Mouse (Mus musculus): ENCODE data around the gene Katnal1. TPM values are rescaled to one million over a fixed set of nuclear protein-coding genes. Genes with fewer than 3 reads are reported as not detected.

Katnal1 gene
- polyA plus RNA-seq, 1 experiment from 2014 or later = 14.2 TPM

- Histone ChIP-seq H3K9me3 (ENCODE audit: low read depth, low read length) (peaks cover 8% of the 10 kb centered on the region; the same call in 1 of the 2 replicates), H3K4me3 (ENCODE audit: low read depth, low read length) (no peak overlapping the region), H3K36me3 (ENCODE audit: insufficient read depth) (no peaks in the 10 kb centered on the region), H3K27me3 (ENCODE audit: insufficient read depth, low read length) (no peaks in the 10 kb centered on the region), H3K4me1 (ENCODE audit: insufficient read depth) (0 out of 2 replicates have a peak, but pooled peaks cover 2% of the 10 kb centered on the region), H3K9ac (no peak overlapping the region), H3K27ac (ENCODE audit: low read depth) (0 out of 2 replicates have a peak overlapping the region, but pooled peaks have one; percentile 28), H3K4me2 (no peak overlapping the region)
- ATAC-seq (ENCODE audit: insufficient read depth) = peak; percentile 50
- DNase-seq = peak; percentile 40
- no peak for TF ChIP-seq CTCF (IDR thresholded peaks at IDR 0.05; ENCODE audit: low read depth)
- WGBS = 50% methylated on average over 11 of the region's 11 CpGs
Measured at GRCm38 (mm10) chr5:148939948-148940382, 10.8 kb upstream of the Katnal1 start.

- Histone ChIP-seq H3K4me3 (ENCODE audit: low read depth, low read length) (no peak overlapping the region), H3K9me3 (ENCODE audit: low read depth, low read length) (peaks cover 4% of the 10 kb centered on the region; the same call in 1 of the 2 replicates), H3K27me3 (ENCODE audit: insufficient read depth, low read length) (no peaks in the 10 kb centered on the region), H3K4me1 (ENCODE audit: insufficient read depth) (0 out of 2 replicates have a peak, but pooled peaks cover 2% of the 10 kb centered on the region), H3K27ac (ENCODE audit: low read depth) (no peak overlapping the region), H3K9ac (no peak overlapping the region), H3K4me2 (no peak overlapping the region), H3K36me3 (ENCODE audit: insufficient read depth) (no peaks in the 10 kb centered on the region)
- 59% methylated on average over 3 of the region's 3 CpGs for WGBS
- no peak for TF ChIP-seq CTCF (IDR thresholded peaks at IDR 0.05; ENCODE audit: low read depth)
- ATAC-seq (ENCODE audit: insufficient read depth) (no peak), DNase-seq (no peak)
Measured at GRCm38 (mm10) chr5:148936516-148936951, 7.4 kb upstream of the Katnal1 start.

- H3K27me3 ChIP-seq (ENCODE audit: insufficient read depth, low read length) = no peaks in the 10 kb centered on the region
- no peak overlapping the region for H3K4me2 ChIP-seq
- ATAC-seq (ENCODE audit: insufficient read depth) (no peak), DNase-seq (no peak)
- peak overlapping the region; percentile 38; the same call in 1 of the 2 replicates for H3K27ac ChIP-seq (ENCODE audit: low read depth)
- no peak overlapping the region for H3K9ac ChIP-seq
- no peaks in the 10 kb centered on the region for H3K36me3 ChIP-seq (ENCODE audit: insufficient read depth)
- peaks cover 4% of the 10 kb centered on the region; the same call in 1 of the 2 replicates for H3K9me3 ChIP-seq (ENCODE audit: low read depth, low read length)
- TF ChIP-seq CTCF (IDR thresholded peaks at IDR 0.05; ENCODE audit: low read depth) = no peak
- WGBS = 83% methylated on average over 6 of the region's 6 CpGs
- H3K4me1 ChIP-seq (ENCODE audit: insufficient read depth) = 0 out of 2 replicates have a peak, but pooled peaks cover 2% of the 10 kb centered on the region
- H3K4me3 ChIP-seq (ENCODE audit: low read depth, low read length) = no peak overlapping the region
Measured at GRCm38 (mm10) chr5:148935871-148936270, 6.8 kb upstream of the Katnal1 start.

- H3K27me3 ChIP-seq (ENCODE audit: insufficient read depth, low read length) = no peaks in the 10 kb centered on the region
- WGBS = 50% methylated on average over 7 of the region's 7 CpGs
- no peak overlapping the region for H3K9ac ChIP-seq
- H3K4me3 ChIP-seq (ENCODE audit: low read depth, low read length) = no peak overlapping the region
- H3K9me3 ChIP-seq (ENCODE audit: low read depth, low read length) = peaks cover 4% of the 10 kb centered on the region; the same call in 1 of the 2 replicates
- no peak overlapping the region for H3K4me2 ChIP-seq
- no peak for ATAC-seq (ENCODE audit: insufficient read depth)
- 0 out of 2 replicates have a peak, but pooled peaks cover 2% of the 10 kb centered on the region for H3K4me1 ChIP-seq (ENCODE audit: insufficient read depth)
- TF ChIP-seq CTCF (IDR thresholded peaks at IDR 0.05; ENCODE audit: low read depth) = no peak
- no peaks in the 10 kb centered on the region for H3K36me3 ChIP-seq (ENCODE audit: insufficient read depth)
- DNase-seq = no peak
- H3K27ac ChIP-seq (ENCODE audit: low read depth) = no peak overlapping the region
Measured at GRCm38 (mm10) chr5:148935071-148935821, 6.1 kb upstream of the Katnal1 start.

- H3K9me3 ChIP-seq (ENCODE audit: low read depth, low read length) = peaks cover 4% of the 10 kb centered on the region; the same call in 1 of the 2 replicates
- no peak for ATAC-seq (ENCODE audit: insufficient read depth)
- no peaks in the 10 kb centered on the region for H3K4me1 ChIP-seq (ENCODE audit: insufficient read depth)
- no peak overlapping the region for H3K4me2 ChIP-seq
- 44% methylated on average over 6 of the region's 6 CpGs for WGBS
- no peaks in the 10 kb centered on the region for H3K27me3 ChIP-seq (ENCODE audit: insufficient read depth, low read length)
- H3K4me3 ChIP-seq (ENCODE audit: low read depth, low read length) = no peak overlapping the region
- no peak overlapping the region for H3K9ac ChIP-seq
- no peak for TF ChIP-seq CTCF (IDR thresholded peaks at IDR 0.05; ENCODE audit: low read depth)
- H3K27ac ChIP-seq (ENCODE audit: low read depth) = no peak overlapping the region
- H3K36me3 ChIP-seq (ENCODE audit: insufficient read depth) = no peaks in the 10 kb centered on the region
- DNase-seq = no peak
Measured at GRCm38 (mm10) chr5:148934457-148934856, 5.3 kb upstream of the Katnal1 start.

- Histone ChIP-seq H3K27me3 (ENCODE audit: insufficient read depth, low read length) (no peaks in the 10 kb centered on the region), H3K9ac (no peak overlapping the region), H3K9me3 (ENCODE audit: low read depth, low read length) (peaks cover 4% of the 10 kb centered on the region; the same call in 1 of the 2 replicates), H3K36me3 (ENCODE audit: insufficient read depth) (no peaks in the 10 kb centered on the region), H3K27ac (ENCODE audit: low read depth) (no peak overlapping the region), H3K4me2 (no peak overlapping the region), H3K4me3 (ENCODE audit: low read depth, low read length) (no peak overlapping the region), H3K4me1 (ENCODE audit: insufficient read depth) (no peaks in the 10 kb centered on the region)
- TF ChIP-seq CTCF (IDR thresholded peaks at IDR 0.05; ENCODE audit: low read depth) = no peak
- no peak for DNase-seq
- WGBS = 41% methylated on average over 8 of the region's 8 CpGs
- ATAC-seq (ENCODE audit: insufficient read depth) = no peak
Measured at GRCm38 (mm10) chr5:148933767-148934166, 4.6 kb upstream of the Katnal1 start.

GRCm38 (mm10) chr5:148931301-148931700 is 2.2 kb upstream of the Katnal1 start:
- H3K27me3 ChIP-seq (ENCODE audit: insufficient read depth, low read length) = no peaks in the 10 kb centered on the region
- no peak for TF ChIP-seq CTCF (IDR thresholded peaks at IDR 0.05; ENCODE audit: low read depth)
- H3K36me3 ChIP-seq (ENCODE audit: insufficient read depth) = no peaks in the 10 kb centered on the region
- no peak for ATAC-seq (ENCODE audit: insufficient read depth)
- H3K9me3 ChIP-seq (ENCODE audit: low read depth, low read length) = peaks cover 3% of the 10 kb centered on the region; the same call in 1 of the 2 replicates
- peak overlapping the region; percentile 44; the same call in 1 of the 2 replicates for H3K27ac ChIP-seq (ENCODE audit: low read depth)
- DNase-seq = no peak
- no peak overlapping the region for H3K9ac ChIP-seq
- WGBS = 90% methylated on average over 1 of the region's 1 CpGs
- no peak overlapping the region for H3K4me3 ChIP-seq (ENCODE audit: low read depth, low read length)
- no peak overlapping the region for H3K4me2 ChIP-seq
- H3K4me1 ChIP-seq (ENCODE audit: insufficient read depth) = no peaks in the 10 kb centered on the region
